Mouse (Mus musculus) left cerebral cortex, adult 2 months (tissue): ENCODE measurements at regions not wholly inside any gene's neighbourhood (a gene's known extent, or its start where the extent isn't known, plus 50 kb on each side); places are given as distances from the start of the nearest gene placed in this dataset.
"Not testable (repeated sequence)": the region's sequence is repeated elsewhere in the genome, so short reads cannot be mapped to it uniquely, and the experiment has no call there.

Source experiments
- DNase-seq, 2 experiments: peaks; one replicate each; pipeline ENCODE4 v3.0.0; 2021 to 2022; ENCODE audit warnings: low spot score in 2 of 2, mixed read lengths in 1 of 2; ENCODE audit errors: extremely low spot score in 1 of 2
- H3K27ac ChIP-seq: fragments of 200-600 bp; 2 replicates; pipeline ENCODE4 v1.8.1; 2022
- H3K4me3 ChIP-seq: fragments of 200-600 bp; 2 replicates; pipeline ENCODE4 v1.8.1; 2022
- CTCF ChIP-seq: fragments of 200-600 bp; IDR thresholded peaks from 2 replicates; pipeline ENCODE4 v1.8.1; 2022; ENCODE audit warnings: antibody characterized with exemption, mild to moderate bottlenecking, moderate library complexity
- intact Hi-C: fragments of 180-260 bp; cut with DNase I; formaldehyde crosslinking; loops from one replicate; pipeline ENCODE4 v1.15.1; 2025

- H3K4me3 ChIP-seq = no peak overlapping the region
- intact Hi-C loops = no loop called here
- DNase-seq = no peak
- TF ChIP-seq CTCF = no peak
- H3K27ac ChIP-seq = no peak overlapping the region
Observed at GRCm38 (mm10) chr13:6901682-6902081, 253.1 kb upstream of the Pfkp start.

- no peak for TF ChIP-seq CTCF
- intact Hi-C loops = no loop called here
- H3K27ac ChIP-seq = no peak overlapping the region
Observed at GRCm38 (mm10) chr13:6897666-6898065, 249.1 kb upstream of the Pfkp start.

GRCm38 (mm10) chr13:6891458-6892076 is 243.0 kb upstream of the Pfkp start:
- no peak for DNase-seq
- intact Hi-C loops = no loop called here
- no peak for TF ChIP-seq CTCF
- H3K4me3 ChIP-seq = no peak overlapping the region
- no peak overlapping the region for H3K27ac ChIP-seq

More at GRCm38 (mm10) chr13:6897666-6898065, 249.1 kb upstream of the Pfkp start:
- DNase-seq = no peak
- H3K4me3 ChIP-seq = no peak overlapping the region

- H3K27ac ChIP-seq, H3K4me3 ChIP-seq, intact Hi-C loops, DNase-seq: not testable (repeated sequence)
Observed at GRCm38 (mm10) chr13:6889446-6889845, 240.9 kb upstream of the Pfkp start.

- no peak overlapping the region for H3K27ac ChIP-seq
- TF ChIP-seq CTCF = no peak
- H3K4me3 ChIP-seq = no peak overlapping the region
- DNase-seq = no peak
- intact Hi-C loops = no loop called here
Observed at GRCm38 (mm10) chr13:6888381-6888780, 239.8 kb upstream of the Pfkp start.

- Histone ChIP-seq H3K27ac (no peak overlapping the region), H3K4me3 (no peak overlapping the region)
- no peak for DNase-seq
- intact Hi-C loops = no loop called here
- TF ChIP-seq CTCF = no peak
Observed at GRCm38 (mm10) chr13:6877018-6877901, 228.7 kb upstream of the Pfkp start.

GRCm38 (mm10) chr13:6862186-6862585 is 213.6 kb upstream of the Pfkp start:
- no peak for TF ChIP-seq CTCF
- intact Hi-C loops = no loop called here

GRCm38 (mm10) chr13:6859551-6859950 is 211.0 kb upstream of the Pfkp start:
- no peak for TF ChIP-seq CTCF
- H3K4me3 ChIP-seq = no peak overlapping the region
- H3K27ac ChIP-seq = no peak overlapping the region
- DNase-seq = no peak
- intact Hi-C loops = no loop called here

More at GRCm38 (mm10) chr13:6862186-6862585, 213.6 kb upstream of the Pfkp start:
- Histone ChIP-seq H3K27ac (no peak overlapping the region), H3K4me3 (no peak overlapping the region)
- no peak for DNase-seq

- intact Hi-C loops = no loop called here
- Histone ChIP-seq H3K27ac (no peak overlapping the region), H3K4me3 (no peak overlapping the region)
- DNase-seq = no peak
- TF ChIP-seq CTCF = no peak
Observed at GRCm38 (mm10) chr13:6855199-6856148, 206.9 kb upstream of the Pfkp start.

- H3K27ac ChIP-seq = no peak overlapping the region
- TF ChIP-seq CTCF = no peak
Observed at GRCm38 (mm10) chr13:6837446-6837845, 188.9 kb upstream of the Pfkp start.

GRCm38 (mm10) chr13:6837075-6837422 is 188.5 kb upstream of the Pfkp start:
- Histone ChIP-seq H3K27ac (no peak overlapping the region), H3K4me3 (no peak overlapping the region)
- DNase-seq = no peak
- intact Hi-C loops = loop anchor here (5.0 kb wide), 1 partner anchor 1340 kb away; no protein-coding TSS in a partner anchor
- no peak for TF ChIP-seq CTCF

More at GRCm38 (mm10) chr13:6837446-6837845, 188.9 kb upstream of the Pfkp start:
- intact Hi-C loops = loop anchor here (5.0 kb wide), 1 partner anchor 1340 kb away; no protein-coding TSS in a partner anchor
- no peak overlapping the region for H3K4me3 ChIP-seq
- DNase-seq = no peak
